Mouse (Mus musculus): Measurements from ENCODE around the gene Megf11. TPM values are rescaled to one million over a fixed set of nuclear protein-coding genes. Genes with fewer than 3 reads are reported as not detected.
"Not testable (repeated sequence)": the region's sequence is repeated elsewhere in the genome, so short reads cannot be mapped to it uniquely, and the experiment has no call there.

The Megf11 gene
- polyA plus RNA-seq, 3 experiments from 2014 or later: 0.21 to 0.40 (median 0.32) TPM

- no peak for ATAC-seq
Observed at GRCm38 (mm10) chr9:64703420-64703965, 318.1 kb downstream of the Megf11 start.

DNA sequence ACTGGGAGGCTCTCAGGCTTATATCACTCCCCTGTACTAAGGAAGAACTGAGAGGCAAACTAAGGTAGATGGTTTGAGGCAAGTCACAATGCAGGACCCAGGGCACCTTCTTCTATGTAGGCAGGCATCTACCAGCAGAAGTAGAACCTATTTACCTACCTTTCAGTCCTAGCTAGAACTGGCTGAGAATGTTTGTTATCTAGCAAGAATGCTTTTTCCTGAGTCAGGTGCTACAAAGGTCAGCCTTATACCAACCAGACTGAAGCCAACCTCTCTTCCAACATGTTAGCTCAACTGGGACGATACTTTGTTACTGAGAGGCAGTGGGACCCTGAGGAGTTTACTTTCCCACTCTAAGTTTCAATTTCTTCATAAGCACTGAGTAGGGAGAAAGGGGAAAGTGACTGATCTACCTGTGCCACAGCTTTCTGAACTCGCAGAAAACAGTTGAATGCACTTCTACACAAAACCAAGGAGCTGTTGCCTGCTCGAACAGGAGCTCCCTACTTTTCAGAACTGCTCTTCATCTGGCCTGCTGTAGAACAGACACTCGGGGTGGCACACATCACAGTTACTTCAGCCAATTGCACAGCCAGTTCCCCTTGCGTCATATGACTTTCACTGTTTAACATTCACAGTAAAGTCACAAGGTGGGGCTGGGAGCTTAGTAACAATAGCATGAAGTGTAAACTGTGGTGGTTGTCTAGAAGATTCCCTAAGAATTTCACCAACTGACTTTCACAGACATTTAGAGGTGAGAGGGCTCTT lies 318.8 kb downstream of the Megf11 start:
- no peak for ATAC-seq

GRCm38 (mm10) chr9:64710291-64710690 lies 324.9 kb downstream of the Megf11 start:
- not testable (repeated sequence) for ATAC-seq

DNA sequence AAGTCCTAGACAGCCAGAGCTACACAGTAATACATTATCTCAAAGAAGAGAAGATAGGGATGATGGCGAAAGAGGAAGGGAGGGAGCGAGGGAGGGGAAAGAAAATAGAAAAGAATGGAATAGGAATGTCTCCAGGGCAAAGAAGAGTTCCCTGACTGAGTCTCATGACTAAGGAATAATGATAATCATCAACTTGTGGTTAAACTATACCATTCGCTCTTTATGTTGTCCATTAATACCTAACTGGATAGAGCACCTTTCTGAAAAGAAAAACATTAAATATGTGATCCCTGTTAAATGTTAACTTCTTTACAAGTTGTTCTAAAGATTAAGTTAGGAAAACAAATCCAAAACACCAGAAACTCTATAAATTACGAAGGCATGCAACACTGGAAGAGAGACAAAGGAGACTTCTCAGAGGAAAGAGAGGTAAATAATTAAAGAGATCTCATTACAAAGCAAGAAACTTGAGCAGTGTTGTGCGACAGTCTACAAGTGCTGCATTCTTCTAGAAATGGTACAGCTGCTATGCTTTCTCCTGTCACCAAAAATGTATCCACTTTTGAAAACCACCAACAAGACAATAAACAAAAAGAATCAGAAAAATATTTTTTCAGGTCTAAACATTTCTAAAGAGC lies 334.2 kb downstream of the Megf11 start:
- no peak for ATAC-seq

DNA sequence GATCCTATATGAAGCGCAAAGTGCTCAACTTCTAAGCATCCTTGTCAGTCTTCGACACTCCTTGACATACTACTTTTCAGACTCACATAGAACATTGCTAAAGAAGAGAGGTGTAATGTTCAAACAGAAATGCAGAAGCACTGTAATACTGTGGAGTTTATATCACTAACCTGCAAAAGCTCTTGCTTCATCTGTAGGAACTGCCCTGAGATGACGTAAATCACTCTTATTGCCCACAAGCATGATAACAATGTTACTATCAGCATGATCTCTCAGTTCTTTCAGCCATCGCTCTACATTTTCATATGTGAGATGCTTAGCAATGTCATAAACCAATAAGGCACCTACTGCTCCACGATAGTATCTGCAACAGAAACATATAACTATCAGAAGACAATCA lies 341.0 kb downstream of the Megf11 start:
- ATAC-seq: no peak

GRCm38 (mm10) chr9:64731029-64731560 lies 345.7 kb downstream of the Megf11 start:
- no peak for ATAC-seq

DNA sequence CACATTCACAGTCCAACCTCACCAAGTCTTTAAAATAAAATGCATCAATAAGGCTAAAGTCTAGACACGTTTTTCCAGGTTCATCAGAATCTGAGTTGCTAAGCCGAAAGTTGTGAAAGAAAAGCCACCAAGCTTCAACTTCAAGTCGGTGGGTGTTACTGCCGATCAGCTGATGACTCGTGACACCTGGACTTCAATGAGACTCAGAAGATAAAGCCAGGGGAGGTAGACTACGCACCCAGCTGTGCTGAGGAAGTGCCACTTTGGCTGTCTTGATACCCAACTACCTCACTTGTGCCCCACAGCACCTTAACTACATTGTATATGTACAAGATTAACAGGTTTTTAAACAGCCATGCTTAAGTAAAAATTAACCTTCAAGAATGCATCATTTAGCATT lies 348.7 kb downstream of the Megf11 start:
- ATAC-seq: no peak

DNA sequence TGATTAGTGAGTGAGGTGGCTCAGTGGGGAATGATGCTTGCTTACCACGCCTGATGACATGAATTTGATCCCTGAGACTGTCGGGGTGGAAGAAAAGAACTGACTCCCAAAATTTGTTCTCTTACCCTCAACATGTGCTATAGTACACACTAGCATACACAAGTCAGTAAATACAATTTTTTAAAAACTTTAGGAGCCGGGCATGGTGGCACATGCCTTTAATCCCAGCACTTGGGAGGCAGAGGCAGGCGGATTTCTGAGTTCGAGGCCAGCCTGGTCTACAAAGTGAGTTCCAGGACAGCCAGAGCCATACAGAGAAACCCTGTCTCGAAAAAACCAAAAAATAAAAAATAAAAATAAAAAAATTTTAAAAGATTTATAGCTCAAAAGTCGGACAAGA lies 349.6 kb downstream of the Megf11 start:
- not testable (repeated sequence) for ATAC-seq

DNA sequence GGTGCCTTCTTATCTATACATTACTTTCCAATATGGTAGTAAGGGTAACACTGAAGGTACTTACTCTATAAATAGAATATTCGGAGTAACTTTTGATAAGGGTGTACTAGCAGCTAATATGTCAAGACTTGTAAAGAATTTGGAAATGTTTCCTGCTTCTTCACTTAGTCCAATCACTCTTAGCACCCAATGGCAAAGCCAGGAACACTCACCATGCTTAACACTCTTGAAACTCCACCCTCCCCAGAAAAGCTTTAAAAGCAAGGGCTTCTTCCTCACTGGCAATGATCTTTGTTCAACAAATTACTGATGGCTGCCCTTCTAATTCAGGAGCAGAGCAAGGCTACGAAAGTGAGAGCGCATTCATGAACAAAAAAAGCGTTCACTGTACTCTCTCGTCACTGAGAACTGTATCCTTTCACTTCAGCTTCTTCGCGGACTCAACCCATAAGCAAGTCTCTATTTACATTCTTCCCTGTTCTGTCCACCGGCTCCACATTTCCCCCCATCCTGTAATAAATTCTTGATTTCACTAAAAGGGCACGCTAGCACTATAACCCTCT lies 350.7 kb downstream of the Megf11 start:
- ATAC-seq: no peak

DNA sequence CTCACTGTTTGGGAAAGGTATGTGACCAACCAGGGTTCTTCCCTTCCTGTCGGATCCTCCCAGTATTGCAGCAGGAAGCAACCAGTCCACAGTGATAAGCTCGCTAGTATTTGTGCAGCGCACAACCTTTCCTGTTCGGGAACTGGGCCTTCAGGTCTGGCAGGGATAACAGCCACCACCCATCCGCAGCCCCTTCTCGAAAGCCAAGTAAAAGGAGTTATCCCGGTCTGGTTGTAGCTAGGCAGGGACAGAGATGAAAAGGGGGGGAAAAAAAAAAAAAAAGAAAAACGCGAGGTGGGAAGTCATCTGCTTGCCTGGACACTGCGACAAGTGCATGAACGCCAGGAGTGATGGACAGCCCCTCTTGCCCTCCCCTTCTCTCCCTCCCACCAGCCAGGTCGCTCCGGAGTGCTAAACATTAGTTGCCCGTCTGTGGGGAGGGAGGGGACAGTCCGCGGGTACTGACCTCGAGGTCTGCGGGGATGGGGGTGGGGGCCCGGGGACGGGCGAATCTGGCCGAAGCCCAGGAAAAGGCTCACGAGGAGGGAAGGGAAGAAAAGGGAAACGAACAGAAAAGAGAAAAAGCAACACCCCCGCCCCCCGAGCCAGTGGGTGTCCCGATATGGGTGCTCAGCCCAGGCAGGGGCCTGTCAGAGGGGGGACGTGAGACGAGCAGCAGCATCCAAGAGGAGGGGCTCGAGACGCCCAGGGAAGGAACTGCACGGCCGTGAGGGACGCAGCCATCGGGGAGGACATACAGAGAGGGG lies 351.4 kb downstream of the Megf11 start:
- peak; percentile 23 for ATAC-seq

DNA sequence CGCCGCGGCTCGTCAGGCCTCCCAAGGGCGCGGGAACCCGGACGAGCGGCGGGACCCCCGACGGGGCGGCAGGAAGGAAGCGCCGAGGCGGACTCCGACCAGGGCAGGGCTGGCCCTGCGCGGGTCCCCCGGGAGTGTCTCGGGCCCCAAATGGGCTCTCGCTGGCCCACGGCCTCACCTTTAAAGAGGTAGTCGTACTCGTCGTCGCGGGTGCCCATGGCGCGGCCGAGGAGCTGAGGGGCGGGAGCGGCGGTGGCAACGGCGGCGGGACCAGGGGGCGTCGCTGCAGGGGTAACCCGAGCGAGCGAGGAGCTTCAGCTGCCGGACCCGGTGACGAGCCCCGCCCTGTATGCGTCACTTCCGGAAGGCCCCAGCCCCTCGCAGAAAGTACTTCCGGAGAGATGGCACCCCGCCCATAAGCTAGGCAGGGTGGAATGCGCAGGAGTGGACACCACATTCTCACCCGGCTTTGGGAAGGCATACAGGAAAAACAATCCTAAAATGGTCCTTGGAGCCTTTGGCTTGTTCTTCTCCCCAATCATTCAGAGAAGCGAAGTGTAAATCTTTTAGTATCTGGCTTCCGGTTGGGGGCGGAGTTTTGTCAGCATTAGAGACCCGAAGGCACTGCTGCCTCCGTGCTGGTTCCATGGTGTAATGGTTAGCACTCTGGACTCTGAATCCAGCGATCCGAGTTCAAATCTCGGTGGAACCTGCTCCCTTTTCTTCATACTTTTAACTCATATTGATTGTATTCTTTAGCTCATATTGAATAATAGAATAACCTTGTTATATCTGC lies 352.2 kb downstream of the Megf11 start, which contains the start of gene Rab11a:
TSS of gene Rab11a (minus strand) at position 353 of the 796 bp plus-strand sequence.
- peak; percentile 84 for ATAC-seq

GRCm38 (mm10) chr9:64739001-64739400 lies 353.6 kb downstream of the Megf11 start:
- no peak for ATAC-seq

DNA sequence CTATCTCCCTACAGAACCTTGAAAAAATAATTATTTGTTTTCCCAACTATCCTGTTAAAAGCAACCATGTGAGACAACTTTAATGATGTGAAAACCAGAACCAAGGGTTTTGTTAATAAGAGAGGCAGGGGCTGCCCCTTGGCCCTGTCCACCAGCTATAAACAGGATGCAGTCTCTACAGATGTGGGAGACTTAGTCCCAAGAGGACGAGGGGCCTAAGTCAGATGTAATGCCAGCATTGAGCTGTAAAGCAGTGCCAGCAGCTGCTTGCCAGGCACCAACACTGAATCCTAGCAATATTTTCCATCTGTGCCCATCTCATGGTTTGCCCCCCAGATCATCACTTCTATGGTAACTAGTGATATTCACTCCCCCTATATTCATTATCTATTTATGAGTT lies 357.0 kb downstream of the Megf11 start:
- no peak for ATAC-seq

DNA sequence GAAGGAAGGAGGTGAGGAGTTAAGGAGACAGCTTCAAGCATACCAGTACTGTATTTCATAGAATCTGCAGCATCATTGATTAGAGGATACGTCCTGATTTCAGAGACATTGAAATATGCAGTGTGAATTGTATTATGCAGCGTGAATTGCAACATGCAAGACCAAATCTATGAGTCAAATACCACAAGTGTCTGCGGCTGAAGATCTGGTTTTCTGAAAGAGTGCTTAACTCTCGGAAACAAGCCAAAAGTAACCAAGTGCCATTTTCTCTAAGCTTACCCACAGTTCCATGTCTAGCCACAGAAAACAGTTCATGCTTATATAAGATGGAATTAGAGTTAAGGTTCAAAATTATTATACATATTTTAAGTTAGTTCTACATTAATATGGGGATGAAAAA lies 362.3 kb downstream of the Megf11 start:
- no peak for ATAC-seq

GRCm38 (mm10) chr9:64749314-64749713 lies 363.9 kb downstream of the Megf11 start:
- no peak for ATAC-seq

GRCm38 (mm10) chr9:64752575-64752974 lies 367.1 kb downstream of the Megf11 start:
- no peak for ATAC-seq

DNA sequence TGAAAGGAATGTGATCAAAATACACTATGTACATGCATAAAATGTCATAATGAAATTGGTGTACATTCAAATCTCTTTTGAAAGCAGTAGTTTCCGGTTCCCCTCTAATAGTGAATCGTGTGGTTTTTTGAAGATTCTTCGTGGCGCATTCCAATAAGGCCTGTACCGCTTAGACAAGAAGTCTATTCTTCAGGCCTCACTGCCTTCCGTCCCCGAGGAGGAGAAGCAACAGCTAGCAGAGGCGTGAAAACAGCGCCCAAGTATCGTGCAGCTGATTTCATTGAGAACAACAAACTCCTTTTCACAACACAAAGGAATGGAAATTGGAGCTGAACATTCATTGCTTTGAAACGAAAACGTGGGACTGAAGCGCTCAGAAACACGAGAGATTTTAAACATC lies 372.6 kb downstream of the Megf11 start:
- ATAC-seq: no peak
